Comparison of ENCODE assay signal across 11 mouse cellular contexts in the genomic region with DNA sequence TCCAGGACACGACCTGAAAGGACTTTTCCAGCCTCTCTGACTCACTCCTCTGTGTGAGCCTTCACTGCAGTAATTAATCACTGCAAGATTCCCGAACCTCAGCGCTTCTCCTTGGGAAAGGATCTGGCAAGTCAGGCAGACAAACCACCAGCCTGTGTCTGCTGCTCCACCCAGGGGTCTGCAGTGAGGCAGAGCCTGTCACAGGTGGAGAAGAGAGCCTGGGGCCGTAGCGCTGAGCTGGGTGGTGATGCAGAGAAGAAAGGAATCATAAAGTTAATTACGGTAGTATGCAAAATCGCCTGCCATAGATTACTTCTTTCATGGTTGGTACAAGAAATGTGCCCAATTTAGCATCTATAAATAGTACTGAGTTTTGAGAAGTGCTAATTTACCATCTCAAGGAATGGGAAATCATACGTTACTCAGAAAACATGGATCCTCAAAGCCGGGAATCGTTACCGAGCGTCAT. TPM values are rescaled to one million over a fixed set of nuclear protein-coding genes. Genes with fewer than 3 reads are reported as not detected.
DNase-seq lines count a peak whose midpoint lies in the region; ATAC-seq lines count a peak whose summit lies in the region.
"Had no signal": no experiment of that assay in that cellular context is flagged by ENCODE, and none has a peak within 500 bp of the region (broad histone marks: within the 10 kb centered on the region; RNA-seq: fewer than 3 reads in every experiment).

No protein-coding gene starts in this region.

- no peaks in the 10 kb centered on the region for H3K36me3 ChIP-seq in forebrain, embryonic 14.5 days (ENCODE audit: control insufficient read depth, insufficient read depth, low read length)
- H3K36me3 ChIP-seq in forebrain, embryonic 12.5 days (replicated peaks) = no peaks in the 10 kb centered on the region
- no peaks in the 10 kb centered on the region for H3K36me3 ChIP-seq in midbrain, embryonic 15.5 days (replicated peaks)
- H3K36me3 ChIP-seq in midbrain, embryonic 10.5 days = no peaks in the 10 kb centered on the region
- no peaks in the 10 kb centered on the region for H3K36me3 ChIP-seq in neural tube, embryonic 15.5 days

- H3K9ac ChIP-seq in forebrain, embryonic 14.5 days (ENCODE audit: low read length) = no peak overlapping the region
- no peak overlapping the region for H3K9ac ChIP-seq in forebrain, embryonic 12.5 days
- no peak overlapping the region for H3K9ac ChIP-seq in midbrain, embryonic 15.5 days
- no peak overlapping the region for H3K9ac ChIP-seq in neural tube, embryonic 15.5 days (replicated peaks)

- no peak overlapping the region for H3K27ac ChIP-seq in forebrain, embryonic 14.5 days (ENCODE audit: low read depth, low read length)
- H3K27ac ChIP-seq in forebrain, embryonic 12.5 days = no peak overlapping the region
- H3K27ac ChIP-seq in midbrain, embryonic 15.5 days = 0 out of 2 replicates have a peak overlapping the region, but pooled peaks have one; percentile 34
- H3K27ac ChIP-seq in midbrain, embryonic 10.5 days (replicated peaks) = no peak overlapping the region
- H3K27ac ChIP-seq in neural tube, embryonic 15.5 days (replicated peaks) = 0 out of 2 replicates have a peak overlapping the region, but pooled peaks have one; percentile 43
- H3K27ac ChIP-seq: macrophage had no signal

- H3K4me1 ChIP-seq in forebrain, embryonic 14.5 days (ENCODE audit: control insufficient read depth, insufficient read depth, low read length) = no peaks in the 10 kb centered on the region
- H3K4me1 ChIP-seq in forebrain, embryonic 12.5 days = peaks cover 3% of the 10 kb centered on the region; the same call in 1 of the 2 replicates
- 0 out of 2 replicates have a peak, but pooled peaks cover 2% of the 10 kb centered on the region for H3K4me1 ChIP-seq in midbrain, embryonic 15.5 days
- H3K4me1 ChIP-seq in midbrain, embryonic 10.5 days = no peaks in the 10 kb centered on the region
- peaks cover 11% of the 10 kb centered on the region for H3K4me1 ChIP-seq in neural tube, embryonic 15.5 days

- H3K4me3 ChIP-seq in forebrain, embryonic 14.5 days (ENCODE audit: low read depth, low read length) = no peak overlapping the region
- H3K4me3 ChIP-seq in forebrain, embryonic 12.5 days (replicated peaks) = no peak overlapping the region
- no peak overlapping the region for H3K4me3 ChIP-seq in midbrain, embryonic 15.5 days
- no peak overlapping the region for H3K4me3 ChIP-seq in midbrain, embryonic 10.5 days
- H3K4me3 ChIP-seq in neural tube, embryonic 15.5 days (replicated peaks) = no peak overlapping the region

- WGBS in forebrain, embryonic 14.5 days = 47% methylated on average over 12 of the region's 12 CpGs
- 63% methylated on average over 12 of the region's 12 CpGs for WGBS in forebrain, embryonic 12.5 days
- 59% methylated on average over 12 of the region's 12 CpGs for WGBS in midbrain, embryonic 15.5 days
- WGBS in midbrain, embryonic 10.5 days = 79% methylated on average over 12 of the region's 12 CpGs
- WGBS in neural tube, embryonic 15.5 days = 22% methylated on average over 12 of the region's 12 CpGs

- no peaks in the 10 kb centered on the region for H3K27me3 ChIP-seq in forebrain, embryonic 14.5 days (replicated peaks; ENCODE audit: control insufficient read depth, insufficient read depth, low read length)
- H3K27me3 ChIP-seq in forebrain, embryonic 12.5 days = no peaks in the 10 kb centered on the region
- H3K27me3 ChIP-seq in midbrain, embryonic 15.5 days (replicated peaks) = no peaks in the 10 kb centered on the region
- H3K27me3 ChIP-seq in midbrain, embryonic 10.5 days (ENCODE audit: low read depth, poor library complexity, severe bottlenecking) = no peaks in the 10 kb centered on the region
- H3K27me3 ChIP-seq in neural tube, embryonic 15.5 days (replicated peaks) = no peaks in the 10 kb centered on the region

- DNase-seq in forebrain, embryonic 14.5 days (ENCODE audit: low spot score) = peak; percentile 24
- no peak for DNase-seq in midbrain, embryonic 10.5 days (ENCODE audit: low spot score)
- peak; percentile 36 for DNase-seq in embryo, embryonic 11 days
- no peak for DNase-seq in gastrocnemius, postnatal 25 days
- DNase-seq in left cerebral cortex, adult 8-10 months (ENCODE audit: low spot score in 2 of 2) = no peak
- DNase-seq: layer of hippocampus, postnatal 36 days had no signal

- H3K4me2 ChIP-seq in forebrain, embryonic 14.5 days (ENCODE audit: low read length) = no peak overlapping the region
- no peak overlapping the region for H3K4me2 ChIP-seq in forebrain, embryonic 12.5 days
- no peak overlapping the region for H3K4me2 ChIP-seq in midbrain, embryonic 15.5 days
- peak overlapping the region; percentile 17 for H3K4me2 ChIP-seq in neural tube, embryonic 15.5 days
- H3K4me2 ChIP-seq: heart, embryonic 11.5 days had no signal

- no peaks in the 10 kb centered on the region for H3K9me3 ChIP-seq in forebrain, embryonic 14.5 days (replicated peaks; ENCODE audit: control insufficient read depth, low read length)
- H3K9me3 ChIP-seq in forebrain, embryonic 12.5 days = no peaks in the 10 kb centered on the region
- H3K9me3 ChIP-seq in midbrain, embryonic 15.5 days = no peaks in the 10 kb centered on the region
- H3K9me3 ChIP-seq in midbrain, embryonic 10.5 days (replicated peaks) = no peaks in the 10 kb centered on the region
- H3K9me3 ChIP-seq in neural tube, embryonic 15.5 days (replicated peaks) = no peaks in the 10 kb centered on the region

- ATAC-seq in forebrain, embryonic 14.5 days = 0 out of 2 replicates have a peak, but pooled peaks have one; percentile 37
- ATAC-seq in forebrain, embryonic 12.5 days (ENCODE audit: low FRiP score) = no peak
- ATAC-seq in midbrain, embryonic 15.5 days (replicated peaks) = peak; percentile 54; the same call in 1 of the 2 replicates
- peak; percentile 77 for ATAC-seq in neural tube, embryonic 15.5 days (ENCODE audit: low FRiP score)

RNA-seq across cellular contexts. Expression of a gene that starts 9.6 kb away (rescaled TPM):
- polyA plus RNA-seq in forebrain, embryonic 14.5 days (2014; fragmentation: Nextera tagmentation; extraction: Ambion mirVana) = 180 and 181 TPM in 2 replicates
- 160 and 173 TPM in 2 replicates for polyA plus RNA-seq in forebrain, embryonic 12.5 days (2016; fragmentation: Nextera tagmentation; extraction: Ambion mirVana)
- polyA plus RNA-seq in midbrain, embryonic 15.5 days (2015; fragmentation: Nextera tagmentation; extraction: Ambion mirVana) = 135 TPM in 2 replicates
- 190 and 205 TPM in 2 replicates for polyA plus RNA-seq in midbrain, embryonic 10.5 days (2016; fragmentation: Nextera tagmentation; extraction: Ambion mirVana)
- 144 and 147 TPM in 2 replicates for polyA plus RNA-seq in neural tube, embryonic 15.5 days (2015; fragmentation: Nextera tagmentation; extraction: Ambion mirVana)
- total RNA-seq in gastrocnemius, postnatal 25 days (2021) = 10 to 100 TPM in 1 of 2 experiments, 1 to 10 TPM in 1; 8.6 to 11.8 TPM
- total RNA-seq in left cerebral cortex, adult 8-10 months (2022) = 10 to 100 TPM; 45.1 to 50.6 (median 47.1) TPM

RNA-seq across cellular contexts. Expression of a gene that starts 52.9 kb away (rescaled TPM):
- polyA plus RNA-seq in forebrain, embryonic 14.5 days (2014; fragmentation: Nextera tagmentation; extraction: Ambion mirVana) = 31.7 and 35.4 TPM in 2 replicates
- polyA plus RNA-seq in forebrain, embryonic 12.5 days (2016; fragmentation: Nextera tagmentation; extraction: Ambion mirVana) = 5.8 and 6.4 TPM in 2 replicates
- 24.0 and 25.1 TPM in 2 replicates for polyA plus RNA-seq in midbrain, embryonic 15.5 days (2015; fragmentation: Nextera tagmentation; extraction: Ambion mirVana)
- polyA plus RNA-seq in midbrain, embryonic 10.5 days (2016; fragmentation: Nextera tagmentation; extraction: Ambion mirVana) = 0.96 and 2.0 TPM in 2 replicates
- 36.3 and 40.6 TPM in 2 replicates for polyA plus RNA-seq in neural tube, embryonic 15.5 days (2015; fragmentation: Nextera tagmentation; extraction: Ambion mirVana)
- total RNA-seq in gastrocnemius, postnatal 25 days (2021) = under 1 TPM; 0.27 to 0.64 TPM
- 100 to 1,000 TPM; 163 to 170 (median 167) TPM for total RNA-seq in left cerebral cortex, adult 8-10 months (2022)
- polyA plus RNA-seq: macrophage had no signal

Comparison
In these comparisons a context has a peak if more than half of its experiments do, and no peak if none do; other contexts are left out.
1. H3K27ac ChIP-seq: peak in midbrain, embryonic 15.5 days (single experiment) and neural tube, embryonic 15.5 days (single experiment); none in forebrain, embryonic 14.5 days (single experiment), forebrain, embryonic 12.5 days (single experiment) and midbrain, embryonic 10.5 days (single experiment).
2. DNase-seq: peak in forebrain, embryonic 14.5 days (single experiment) and embryo, embryonic 11 days (single experiment); none in midbrain, embryonic 10.5 days (single experiment), gastrocnemius, postnatal 25 days (single experiment) and left cerebral cortex, adult 8-10 months (0 of 2).